Mouse (Mus musculus): ENCODE measurements around the gene Cyp2c69. TPM values are rescaled to one million over a fixed set of nuclear protein-coding genes. Genes with fewer than 3 reads are reported as not detected.
"Not testable (repeated sequence)": the region's sequence is repeated elsewhere in the genome, so short reads cannot be mapped to it uniquely, and the experiment has no call there.

The Cyp2c69 gene
- total RNA-seq (2021) = 0.49 and 15.5 TPM in 2 replicates
- long read RNA-seq, experiment 1, partial matches to known transcripts = 0 of 1 reads
- long read RNA-seq, experiment 1, other reads (novel, unspliced or antisense) = 0 of 1 reads
- long read RNA-seq, experiment 2, transcript Cyp2c69-201 (9 exons, 1,646 nt) = major isoform, 16 of 20 reads
- long read RNA-seq, experiment 2, partial matches to known transcripts = 2 of 20 reads
- long read RNA-seq, experiment 2, other reads (novel, unspliced or antisense) = 2 of 20 reads

DNA sequence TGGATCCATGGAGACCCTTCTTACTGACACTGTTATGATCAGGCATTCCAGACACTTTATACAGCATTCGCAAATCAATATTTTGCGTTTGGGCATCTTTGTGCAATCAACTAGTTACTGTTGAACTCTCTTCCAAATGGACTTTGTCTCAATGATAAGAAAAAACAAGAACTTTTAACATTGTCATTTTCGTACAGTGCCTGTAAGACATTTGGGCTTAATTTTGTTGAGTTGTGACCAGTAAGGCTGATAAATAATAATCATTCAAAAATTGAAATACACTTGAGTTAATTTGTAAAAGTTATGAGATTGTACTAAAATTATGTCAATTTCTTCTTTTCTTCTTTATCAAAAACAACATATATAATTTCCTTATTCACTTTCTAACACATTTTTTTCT, at the start of gene Cyp2c69:
Gene Cyp2c69, minus strand, starts transcription at position 101 of the 400 bp plus-strand sequence.
- not testable (repeated sequence) for DNase-seq

DNA sequence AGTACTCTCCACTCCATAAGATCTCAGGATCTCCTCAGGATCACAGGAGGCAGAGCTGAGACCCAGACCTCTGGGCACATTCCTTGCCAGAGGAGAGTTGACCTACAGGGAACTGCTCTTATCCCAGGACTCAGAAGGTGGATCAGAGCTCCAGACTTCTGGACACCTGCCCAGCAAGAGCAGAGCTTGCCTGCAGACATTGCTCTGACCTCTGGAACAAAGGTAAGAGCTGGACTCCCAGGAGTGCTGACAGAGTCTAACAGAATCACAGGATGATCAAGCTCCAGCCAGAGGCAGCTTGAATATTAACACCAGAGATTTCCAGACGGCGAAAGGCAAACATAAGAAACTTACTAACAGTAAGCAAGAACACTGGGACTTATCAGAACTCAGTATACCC, 48.8 kb upstream of the Cyp2c69 start:
- no peak for DNase-seq

GRCm38 (mm10) chr19:39930032-39930431, 43.4 kb upstream of the Cyp2c69 start:
- DNase-seq = no peak

GRCm38 (mm10) chr19:39901656-39902055, 15.1 kb upstream of the Cyp2c69 start:
- no peak for DNase-seq

DNA sequence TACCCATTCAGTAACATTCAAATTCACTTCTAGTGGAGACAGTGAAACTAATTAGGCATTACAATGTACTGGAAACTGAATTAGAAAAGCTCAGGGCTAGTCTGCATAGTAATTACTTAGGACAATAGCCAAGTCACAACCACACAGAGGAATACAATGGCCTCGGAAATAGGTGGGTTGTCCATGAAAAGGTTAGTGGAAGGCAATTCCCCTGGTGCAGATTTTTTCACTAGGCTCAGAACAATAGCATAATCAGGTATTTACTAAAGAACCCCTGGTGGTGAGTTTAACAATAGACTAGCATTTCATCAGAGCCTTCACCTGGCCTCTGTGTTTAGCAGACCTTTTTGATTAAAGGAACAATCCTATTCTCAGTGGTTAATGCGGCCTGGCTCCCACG, 3.5 kb upstream of the Cyp2c69 start:
- DNase-seq = not testable (repeated sequence)

- no peak for DNase-seq
Observed at GRCm38 (mm10) chr19:39866133-39866532, 20.5 kb downstream of the Cyp2c69 start.

GRCm38 (mm10) chr19:39820931-39821330, 65.7 kb downstream of the Cyp2c69 start:
- not testable (repeated sequence) for DNase-seq

DNA sequence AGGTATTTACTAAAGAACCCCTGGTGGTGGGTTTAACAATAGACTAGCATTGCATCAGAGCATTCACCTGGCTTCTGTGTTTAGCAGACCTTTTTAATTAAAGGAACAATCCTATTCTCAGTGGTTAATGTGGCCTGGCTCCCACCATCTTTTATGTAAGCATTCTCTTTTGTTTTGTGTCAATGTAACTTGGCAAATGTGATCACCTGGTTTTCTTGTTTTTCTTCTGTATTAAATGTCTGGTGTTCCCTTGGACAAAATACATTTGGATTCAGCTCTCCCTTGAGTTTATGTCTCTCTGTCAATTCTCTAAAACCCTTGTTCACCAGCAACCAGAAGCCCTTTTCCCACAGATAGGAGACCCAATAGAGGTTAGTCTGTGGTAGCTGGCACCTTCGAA, 70.2 kb downstream of the Cyp2c69 start:
- DNase-seq = not testable (repeated sequence)

DNA sequence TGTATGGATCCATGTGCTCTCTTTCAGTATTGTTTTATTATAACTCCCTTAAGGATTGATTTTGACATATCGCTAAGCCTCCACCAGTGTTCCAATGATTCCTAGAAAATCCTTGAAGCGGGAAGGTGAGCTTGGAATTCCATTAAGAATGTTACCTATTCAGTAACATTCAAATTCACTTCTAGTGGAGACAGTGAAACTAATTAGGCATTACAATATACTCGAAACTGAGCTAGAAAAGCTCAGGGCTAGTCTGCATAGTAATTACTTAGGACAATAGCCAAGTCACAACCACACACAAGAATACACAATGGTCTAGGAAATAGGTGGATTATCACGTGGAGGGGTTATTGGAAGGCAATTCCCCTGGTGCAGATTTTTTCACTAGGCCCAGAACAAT, 70.6 kb downstream of the Cyp2c69 start:
- DNase-seq = not testable (repeated sequence)

DNA sequence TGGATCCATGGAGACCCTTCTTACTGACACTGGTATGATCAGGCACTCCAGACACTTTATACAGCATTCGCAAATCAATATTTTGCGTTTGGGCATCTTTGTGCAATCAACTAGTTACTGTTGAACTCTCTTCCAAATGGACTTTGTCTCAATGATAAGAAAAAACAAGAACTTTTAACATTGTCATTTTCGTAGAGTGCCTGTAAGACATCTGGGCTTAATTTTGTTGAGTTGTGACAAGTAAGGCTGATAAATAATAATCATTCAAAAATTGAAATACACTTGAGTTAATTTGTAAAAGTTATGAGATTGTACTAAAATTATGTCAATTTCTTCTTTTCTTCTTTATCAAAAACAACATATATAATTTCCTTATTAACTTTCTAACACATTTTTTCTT, 73.9 kb downstream of the Cyp2c69 start, which contains the start of gene Cyp2c40:
Gene Cyp2c40, minus strand, starts transcription at position 101 of the 400 bp plus-strand sequence.
- DNase-seq = not testable (repeated sequence)

Other genes with a start within 250 kb of the Cyp2c69 start
- gene Cyp2c67, start 237.7 kb downstream of the Cyp2c69 start, total RNA-seq (2021) = 3.2 TPM in 1 of 2 replicates, not detected in the other
- 1.9 and 31.3 TPM in 2 replicates for gene Cyp2c68, start 145.7 kb downstream of the Cyp2c69 start, total RNA-seq (2021)
- gene Cyp2c40, start 74.0 kb downstream of the Cyp2c69 start, total RNA-seq (2021) = 10.1 TPM in 1 of 2 replicates, not detected in the other
- gene Cyp2c37, start 105.6 kb upstream of the Cyp2c69 start, total RNA-seq (2021) = 1.5 and 25.5 TPM in 2 replicates
- 0.85 TPM in 1 of 2 replicates, not detected in the other for gene Cyp2c54, start 187.0 kb upstream of the Cyp2c69 start, total RNA-seq (2021)
- 0.45 and 10.0 TPM in 2 replicates for gene Cyp2c50, start 202.9 kb upstream of the Cyp2c69 start, total RNA-seq (2021)